Mouse (Mus musculus) bone marrow, adult 2 months (tissue): Measurements from ENCODE around the gene Lama2.

Experiments used
- CTCF ChIP-seq: fragments of 200-500 bp; IDR thresholded peaks from 2 replicates; pipeline ENCODE4 v1.5.1; 2011; ENCODE audit warnings: low read length, control low read depth; ENCODE audit not compliant: control insufficient read depth, insufficient read depth
- POLR2A ChIP-seq: fragments of 200-500 bp; IDR thresholded peaks from 2 replicates; pipeline ENCODE4 v1.6.1; 2011; ENCODE audit warnings: low read depth, mild to moderate bottlenecking, control low read depth, low read length, borderline replicate concordance; ENCODE audit not compliant: control insufficient read depth

DNA sequence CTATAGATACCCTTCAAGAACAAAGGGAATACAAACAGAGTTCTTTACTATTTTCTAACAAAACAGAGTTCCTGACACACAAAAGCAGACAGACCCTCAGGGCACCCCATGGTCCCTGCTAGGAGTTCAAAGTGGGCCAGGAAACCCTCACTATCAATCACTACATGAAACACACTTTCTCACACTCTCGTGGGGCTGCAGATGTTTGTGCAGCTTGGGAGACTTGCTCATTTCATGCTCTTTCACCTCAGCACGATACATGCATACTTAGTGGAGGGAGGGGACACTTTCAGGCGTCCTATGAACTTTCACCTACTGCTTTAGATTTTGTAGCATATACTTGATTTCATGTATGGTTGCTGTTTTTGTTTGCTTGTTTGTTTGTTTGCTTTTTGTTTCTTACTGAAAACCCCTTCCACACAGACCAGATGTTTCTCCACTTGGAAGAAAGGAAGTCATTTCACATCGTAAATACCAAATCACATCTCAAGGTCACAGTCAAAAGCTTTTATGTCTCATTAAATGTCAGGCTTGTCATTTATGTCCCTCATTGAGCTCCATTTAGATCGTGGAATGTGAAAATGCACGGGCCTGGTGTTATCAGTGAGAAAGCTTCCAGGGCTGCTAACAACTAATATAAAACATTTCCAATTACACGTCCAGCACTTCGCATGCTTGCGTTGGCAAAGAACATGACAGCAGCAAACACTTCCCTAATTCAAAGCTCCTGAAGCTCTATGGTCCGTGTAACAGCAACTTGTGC, 334.3 kb downstream of the Lama2 start:
- TF ChIP-seq CTCF (no peak), POLR2A (no peak)
